Mouse (Mus musculus): ENCODE results near the gene Gimap5. TPM values are rescaled to one million over a fixed set of nuclear protein-coding genes. Genes with fewer than 3 reads are reported as not detected.

The Gimap5 gene
- polyA plus RNA-seq, 1 experiment, result 10.2 TPM

- no peaks in the 10 kb centered on the region for H3K27me3 ChIP-seq (ENCODE audit: control insufficient read depth, insufficient read depth, low read length)
- H3K27ac ChIP-seq (ENCODE audit: insufficient read depth, low read depth, low read length), result no peak overlapping the region
- 79% methylated on average over 7 of the region's 7 CpGs for WGBS
- peaks cover 4% of the 10 kb centered on the region for H3K36me3 ChIP-seq (ENCODE audit: control insufficient read depth, insufficient read depth, low read length)
- H3K4me1 ChIP-seq (ENCODE audit: control insufficient read depth, insufficient read depth, insufficient read length, low read length), result no peaks in the 10 kb centered on the region; the same call in 1 of the 2 replicates
- H3K4me3 ChIP-seq (ENCODE audit: low read depth, low read length), result no peak overlapping the region
- TF ChIP-seq POLR2A (IDR thresholded peaks at IDR 0.05; ENCODE audit: low read depth, low read length), result no peak
- TF ChIP-seq CTCF (IDR thresholded peaks at IDR 0.05; ENCODE audit: extremely low read depth, insufficient read length, insufficient replicate concordance, low read depth, low read length), result no peak
These were observed 43.9 kb upstream of the Gimap5 start for GRCm38 (mm10) chr6:48702146-48702545.

GRCm38 (mm10) chr6:48702601-48703000 is 43.4 kb upstream of the Gimap5 start:
- no peaks in the 10 kb centered on the region; the same call in 1 of the 2 replicates for H3K4me1 ChIP-seq (ENCODE audit: control insufficient read depth, insufficient read depth, insufficient read length, low read length)
- no peak overlapping the region for H3K4me3 ChIP-seq (ENCODE audit: low read depth, low read length)
- peaks cover 4% of the 10 kb centered on the region for H3K36me3 ChIP-seq (ENCODE audit: control insufficient read depth, insufficient read depth, low read length)
- TF ChIP-seq POLR2A (IDR thresholded peaks at IDR 0.05; ENCODE audit: low read depth, low read length) (no peak), CTCF (IDR thresholded peaks at IDR 0.05; ENCODE audit: extremely low read depth, insufficient read length, insufficient replicate concordance, low read depth, low read length) (0 out of 2 replicates have a peak, but pooled peaks have one; percentile 9)
- no peak overlapping the region for H3K27ac ChIP-seq (ENCODE audit: insufficient read depth, low read depth, low read length)
- H3K27me3 ChIP-seq (ENCODE audit: control insufficient read depth, insufficient read depth, low read length), result no peaks in the 10 kb centered on the region
- WGBS, result 68% methylated on average over 5 of the region's 5 CpGs

GRCm38 (mm10) chr6:48704146-48704545 is 41.9 kb upstream of the Gimap5 start:
- H3K4me3 ChIP-seq (ENCODE audit: low read depth, low read length), result no peak overlapping the region
- H3K27me3 ChIP-seq (ENCODE audit: control insufficient read depth, insufficient read depth, low read length), result no peaks in the 10 kb centered on the region
- peaks cover 4% of the 10 kb centered on the region for H3K36me3 ChIP-seq (ENCODE audit: control insufficient read depth, insufficient read depth, low read length)
- H3K27ac ChIP-seq (ENCODE audit: insufficient read depth, low read depth, low read length), result peak overlapping the region; percentile 23; the same call in 1 of the 2 replicates
- TF ChIP-seq POLR2A (IDR thresholded peaks at IDR 0.05; ENCODE audit: low read depth, low read length) (no peak), CTCF (IDR thresholded peaks at IDR 0.05; ENCODE audit: extremely low read depth, insufficient read length, insufficient replicate concordance, low read depth, low read length) (no peak)
- H3K4me1 ChIP-seq (ENCODE audit: control insufficient read depth, insufficient read depth, insufficient read length, low read length), result no peaks in the 10 kb centered on the region; the same call in 1 of the 2 replicates

GRCm38 (mm10) chr6:48706130-48706529 is 39.9 kb upstream of the Gimap5 start:
- H3K27me3 ChIP-seq (ENCODE audit: control insufficient read depth, insufficient read depth, low read length), result no peaks in the 10 kb centered on the region
- WGBS, result 60% methylated on average over 3 of the region's 3 CpGs
- no peak for TF ChIP-seq CTCF (IDR thresholded peaks at IDR 0.05; ENCODE audit: extremely low read depth, insufficient read length, insufficient replicate concordance, low read depth, low read length)
- TF ChIP-seq POLR2A (IDR thresholded peaks at IDR 0.05; ENCODE audit: low read depth, low read length), result no peak
- peak overlapping the region; percentile 52 for H3K4me3 ChIP-seq (ENCODE audit: low read depth, low read length)
- H3K36me3 ChIP-seq (ENCODE audit: control insufficient read depth, insufficient read depth, low read length), result peaks cover 4% of the 10 kb centered on the region
- H3K4me1 ChIP-seq (ENCODE audit: control insufficient read depth, insufficient read depth, insufficient read length, low read length), result no peaks in the 10 kb centered on the region
- peak overlapping the region; percentile 78 for H3K27ac ChIP-seq (ENCODE audit: insufficient read depth, low read depth, low read length)

- peak within 1 kb of the TSS; percentile 65 for H3K27ac ChIP-seq (ENCODE audit: insufficient read depth, low read depth, low read length)
- 54% methylated on average over 2 of the region's 2 CpGs for WGBS
- TF ChIP-seq POLR2A (IDR thresholded peaks at IDR 0.05; ENCODE audit: low read depth, low read length) (no peak), CTCF (IDR thresholded peaks at IDR 0.05; ENCODE audit: extremely low read depth, insufficient read length, insufficient replicate concordance, low read depth, low read length) (no peak)
- H3K27me3 ChIP-seq (ENCODE audit: control insufficient read depth, insufficient read depth, low read length), result no peaks in the 10 kb centered on the region
- 0 out of 2 replicates have a peak, but pooled peaks cover 1% of the 10 kb centered on the region for H3K4me1 ChIP-seq (ENCODE audit: control insufficient read depth, insufficient read depth, insufficient read length, low read length)
- H3K4me3 ChIP-seq (ENCODE audit: low read depth, low read length), result peak within 1 kb of the TSS; percentile 58
- H3K36me3 ChIP-seq (ENCODE audit: control insufficient read depth, insufficient read depth, low read length), result no peaks in the 10 kb centered on the region
These were observed 27.5 kb upstream of the Gimap5 start, which contains the start of the genes Gm28053 and Gimap7 for GRCm38 (mm10) chr6:48718455-48718854. Gm28053 (plus strand) TSS chr6:48718607. Gimap7 (plus strand) TSS chr6:48718621.

- WGBS, result 74% methylated on average over 4 of the region's 4 CpGs
- TF ChIP-seq CTCF (IDR thresholded peaks at IDR 0.05; ENCODE audit: extremely low read depth, insufficient read length, insufficient replicate concordance, low read depth, low read length), result no peak
- TF ChIP-seq POLR2A (IDR thresholded peaks at IDR 0.05; ENCODE audit: low read depth, low read length), result no peak
These were observed 25.7 kb upstream of the Gimap5 start for GRCm38 (mm10) chr6:48720326-48720725.

GRCm38 (mm10) chr6:48723468-48723867 is 22.5 kb upstream of the Gimap5 start:
- peaks cover 4% of the 10 kb centered on the region; the same call in 1 of the 2 replicates for H3K4me1 ChIP-seq (ENCODE audit: control insufficient read depth, insufficient read depth, insufficient read length, low read length)
- no peaks in the 10 kb centered on the region for H3K36me3 ChIP-seq (ENCODE audit: control insufficient read depth, insufficient read depth, low read length)
- no peaks in the 10 kb centered on the region for H3K27me3 ChIP-seq (ENCODE audit: control insufficient read depth, insufficient read depth, low read length)
- peak overlapping the region; percentile 62 for H3K27ac ChIP-seq (ENCODE audit: insufficient read depth, low read depth, low read length)
- TF ChIP-seq CTCF (IDR thresholded peaks at IDR 0.05; ENCODE audit: extremely low read depth, insufficient read length, insufficient replicate concordance, low read depth, low read length), result no peak
- TF ChIP-seq POLR2A (IDR thresholded peaks at IDR 0.05; ENCODE audit: low read depth, low read length), result no peak
- H3K4me3 ChIP-seq (ENCODE audit: low read depth, low read length), result no peak overlapping the region; the same call in 1 of the 2 replicates
- 64% methylated on average over 8 of the region's 8 CpGs for WGBS

More at GRCm38 (mm10) chr6:48720326-48720725, 25.7 kb upstream of the Gimap5 start:
- Histone ChIP-seq H3K4me3 (ENCODE audit: low read depth, low read length) (peak overlapping the region; percentile 27; the same call in 1 of the 2 replicates), H3K4me1 (ENCODE audit: control insufficient read depth, insufficient read depth, insufficient read length, low read length) (0 out of 2 replicates have a peak, but pooled peaks cover 1% of the 10 kb centered on the region), H3K36me3 (ENCODE audit: control insufficient read depth, insufficient read depth, low read length) (no peaks in the 10 kb centered on the region), H3K27me3 (ENCODE audit: control insufficient read depth, insufficient read depth, low read length) (no peaks in the 10 kb centered on the region), H3K27ac (ENCODE audit: insufficient read depth, low read depth, low read length) (peak overlapping the region; percentile 68)

Measured in small intestine, adult 2 months (tissue).